Mouse (Mus musculus) heart, adult 2 months (tissue): Measurements from ENCODE around the gene 9130213A22Rik.

ENCODE experiments used
- CTCF ChIP-seq: fragments of 200-600 bp; IDR thresholded peaks from 2 replicates; pipeline ENCODE4 v1.8.1; 2022; ENCODE audit warnings: antibody characterized with exemption, mild to moderate bottlenecking, moderate library complexity
- EP300 ChIP-seq: fragments of 200-500 bp; IDR thresholded peaks from 2 replicates; pipeline ENCODE4 v1.6.1; 2011; ENCODE audit warnings: low read depth, low read length, control low read depth; ENCODE audit not compliant: insufficient read depth

GRCm38 (mm10) chr11:69103121-69103520 lies 19.3 kb downstream of the 9130213A22Rik start:
- TF ChIP-seq CTCF (no peak), EP300 (no peak)
